Comparison of ENCODE assay signal across 21 mouse cellular contexts in the genomic region with DNA sequence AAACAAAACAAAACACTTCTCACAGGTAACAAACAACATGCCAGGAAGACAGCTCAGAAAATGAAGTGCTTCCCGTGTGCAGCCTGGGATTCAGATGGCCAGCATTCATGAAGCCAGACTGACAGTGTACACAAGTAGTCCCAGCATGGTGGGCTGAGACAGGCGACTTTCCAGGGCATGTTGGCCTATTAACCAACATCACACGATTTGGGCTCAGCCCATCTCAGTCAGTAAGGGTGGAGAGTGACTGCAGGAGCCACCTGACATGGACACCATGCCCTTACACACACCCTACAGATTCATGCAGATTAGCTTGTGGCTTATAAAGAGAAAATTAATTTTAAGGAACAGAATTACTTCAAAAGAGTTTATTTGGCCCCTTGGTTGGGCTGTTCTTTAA.
"Had no signal": no experiment of that assay in that cellular context is flagged by ENCODE, and none has a peak within 500 bp of the region (broad histone marks: within the 10 kb centered on the region; RNA-seq: fewer than 3 reads in every experiment).

No protein-coding gene starts in this region.

- H3K4me1 ChIP-seq: hindbrain, embryonic 10.5 days; hindbrain, embryonic 15.5 days; intestine, embryonic 15.5 days; limb, embryonic 10.5 days; limb, embryonic 12.5 days; liver, embryonic 15.5 days had no signal

- H3K4me3 ChIP-seq: heart, adult 2 months; heart, embryonic 13.5 days; heart, embryonic 15.5 days; hindbrain, embryonic 10.5 days; hindbrain, embryonic 15.5 days; intestine, embryonic 15.5 days; left cerebral cortex, adult 2 months; limb, embryonic 10.5 days; limb, embryonic 12.5 days; liver, embryonic 13.5 days; liver, embryonic 15.5 days had no signal

- H3K36me3 ChIP-seq: heart, embryonic 15.5 days; intestine, embryonic 15.5 days; liver, embryonic 13.5 days; liver, embryonic 15.5 days had no signal

- ATAC-seq: inflammation-experienced regulatory T-cells, adult 6 months; intestine, embryonic 15.5 days; intestine, postnatal 0 days; liver, postnatal 0 days had no signal

- DNase-seq: kidney, adult 18-20 months; kidney, adult 8-10 months; kidney, postnatal 25 days; kidney, postnatal 4 days; liver; liver, embryonic 13.5 days; liver, postnatal 0 days had no signal

- H3K9ac ChIP-seq: heart, embryonic 13.5 days; heart, embryonic 15.5 days; hindbrain, embryonic 15.5 days; intestine, embryonic 15.5 days; limb, embryonic 12.5 days; liver, embryonic 13.5 days; liver, embryonic 15.5 days; liver, postnatal 0 days had no signal

- H3K9me3 ChIP-seq: heart, embryonic 13.5 days; heart, embryonic 15.5 days; hindbrain, embryonic 10.5 days; hindbrain, embryonic 15.5 days; intestine, embryonic 15.5 days; limb, embryonic 10.5 days; limb, embryonic 12.5 days; liver, embryonic 13.5 days; liver, embryonic 15.5 days had no signal

- H3K27me3 ChIP-seq: heart, embryonic 13.5 days; heart, embryonic 15.5 days; hindbrain, embryonic 15.5 days; intestine, embryonic 15.5 days; limb, embryonic 12.5 days; liver, embryonic 13.5 days; liver, embryonic 15.5 days had no signal

- H3K27ac ChIP-seq: heart, embryonic 13.5 days; hindbrain, embryonic 10.5 days; hindbrain, embryonic 15.5 days; intestine, embryonic 15.5 days; limb, embryonic 10.5 days; limb, embryonic 12.5 days; liver, embryonic 13.5 days; liver, embryonic 15.5 days had no signal

- H3K4me2 ChIP-seq: heart, embryonic 11.5 days; heart, embryonic 15.5 days; hindbrain, embryonic 15.5 days; intestine, embryonic 15.5 days; limb, embryonic 12.5 days; liver, embryonic 11.5 days; liver, embryonic 13.5 days; liver, embryonic 15.5 days had no signal
